Mouse (Mus musculus): ENCODE measurements around the gene Gm3752.
"Not testable (repeated sequence)": the region's sequence is repeated elsewhere in the genome, so short reads cannot be mapped to it uniquely, and the experiment has no call there.

DNA sequence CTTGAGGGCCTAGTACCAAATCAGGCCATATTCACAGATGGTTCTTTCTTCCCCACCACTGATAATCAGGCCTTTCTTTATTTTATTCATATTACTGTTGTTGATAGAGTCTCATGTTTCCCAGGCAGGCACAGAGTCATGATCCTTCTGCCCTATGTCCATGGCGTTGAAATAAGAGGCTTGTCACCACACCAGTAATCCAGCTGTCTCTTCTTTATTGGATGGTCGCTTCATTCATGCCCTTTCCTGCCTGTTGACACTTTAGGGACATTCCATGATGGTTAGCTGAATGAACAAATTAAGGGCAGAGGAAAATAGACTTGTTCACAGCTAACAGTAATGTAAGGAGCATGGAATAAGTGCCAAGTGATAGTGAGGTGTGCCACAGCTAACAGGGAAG is 61.1 kb downstream of the Gm3752 start:
- not testable (repeated sequence) for TF ChIP-seq GATA1 (IDR thresholded peaks at IDR 0.05; ENCODE audit: borderline replicate concordance, low read length); FLI1 (IDR thresholded peaks at IDR 0.05; ENCODE audit: low read length)

Data from megakaryocyte, embryonic 14.5 days (primary cell).